Mouse (Mus musculus) forebrain, embryonic 16.5 days (tissue): ENCODE measurements around the gene Azin2. TPM values are rescaled to one million over a fixed set of nuclear protein-coding genes. Genes with fewer than 3 reads are reported as not detected.

ENCODE experiments used
- ATAC-seq: fragments of 200-750 bp; cut with Nextera tagmentation; 2 replicates; pipeline ENCODE4 v1.8.0; 2017; ENCODE audit warnings: mild to moderate bottlenecking, moderate library complexity
- H3K27ac ChIP-seq: fragments of 300-500 bp; sonication (generic); 2 replicates; pipeline ENCODE4 v1.5.1; 2014; ENCODE audit warnings: low read length, control low read depth
- H3K27me3 ChIP-seq: fragments of 300-500 bp; sonication (generic); replicated peaks from 2 replicates; pipeline ENCODE4 v1.6.1; 2014; ENCODE audit warnings: low read length; ENCODE audit not compliant: control insufficient read depth, insufficient read depth
- H3K36me3 ChIP-seq: fragments of 300-500 bp; sonication (generic); 2 replicates; pipeline ENCODE4 v1.6.1; 2014; ENCODE audit not compliant: control insufficient read depth, insufficient read depth
- H3K4me1 ChIP-seq: fragments of 300-500 bp; sonication (generic); replicated peaks from 2 replicates; pipeline ENCODE4 v1.6.1; 2014; ENCODE audit warnings: low read length; ENCODE audit not compliant: control insufficient read depth, insufficient read depth
- H3K4me2 ChIP-seq: fragments of 300-500 bp; sonication (generic); 2 replicates; pipeline ENCODE4 v1.6.1; 2014; ENCODE audit warnings: mild to moderate bottlenecking, low read length, control low read depth
- H3K4me3 ChIP-seq: fragments of 300-500 bp; sonication (generic); replicated peaks from 2 replicates; pipeline ENCODE4 v1.5.1; 2014; ENCODE audit warnings: mild to moderate bottlenecking, low read length, control low read depth
- H3K9ac ChIP-seq: fragments of 300-500 bp; sonication (generic); replicated peaks from 2 replicates; pipeline ENCODE4 v1.6.1; 2014; ENCODE audit warnings: low read depth, low read length, control low read depth
- H3K9me3 ChIP-seq: fragments of 300-500 bp; sonication (generic); 2 replicates; pipeline ENCODE4 v1.6.1; 2016; ENCODE audit warnings: low read length; ENCODE audit not compliant: control insufficient read depth
- WGBS: fragments of 180-500 bp; shearing (Covaris S2); extraction: QIAGEN DNeasy Blood & Tissue Kit; methylation state at CpG from one replicate; pipeline ENCODE4 v1.1.7; 2014; 5-methylcytosine and 5-hydroxymethylcytosine counted together
- polyA plus RNA-seq: library from polyadenylated mRNA; unstranded; fragments of >200 nt; fragmentation: Nextera tagmentation; extraction: Ambion mirVana; gene quantifications from 2 replicates; pipeline ENCODE4 v1.2.1, GENCODE M21; 2015

The Azin2 gene
- polyA plus RNA-seq, 1 experiment from 2014 or later = 10.3 TPM

GRCm38 (mm10) chr4:128899332-128899731 lies 62.9 kb downstream of the Azin2 start:
- Histone ChIP-seq H3K9ac (peak overlapping the region; percentile 56), H3K4me2 (peak overlapping the region; percentile 11; the same call in 1 of the 2 replicates), H3K9me3 (no peaks in the 10 kb centered on the region), H3K4me1 (peaks cover 23% of the 10 kb centered on the region), H3K27ac (peak overlapping the region; percentile 91), H3K27me3 (no peaks in the 10 kb centered on the region), H3K4me3 (no peak overlapping the region), H3K36me3 (peaks cover 3% of the 10 kb centered on the region; the same call in 1 of the 2 replicates)
- peak; percentile 93 for ATAC-seq
- WGBS = 0% methylated on average over 6 of the region's 6 CpGs

GRCm38 (mm10) chr4:128897911-128898421 lies 64.3 kb downstream of the Azin2 start:
- no peak overlapping the region for H3K9ac ChIP-seq
- H3K27me3 ChIP-seq = no peaks in the 10 kb centered on the region
- H3K4me1 ChIP-seq = peaks cover 21% of the 10 kb centered on the region
- no peak for ATAC-seq
- H3K4me2 ChIP-seq = no peak overlapping the region
- H3K4me3 ChIP-seq = no peak overlapping the region
- no peak overlapping the region for H3K27ac ChIP-seq
- WGBS = 40% methylated on average over 6 of the region's 7 CpGs
- H3K36me3 ChIP-seq = peaks cover 3% of the 10 kb centered on the region; the same call in 1 of the 2 replicates
- H3K9me3 ChIP-seq = no peaks in the 10 kb centered on the region

GRCm38 (mm10) chr4:128896667-128897066 lies 65.6 kb downstream of the Azin2 start:
- Histone ChIP-seq H3K4me2 (no peak overlapping the region), H3K36me3 (no peaks in the 10 kb centered on the region), H3K4me1 (peaks cover 21% of the 10 kb centered on the region), H3K4me3 (no peak overlapping the region), H3K27me3 (no peaks in the 10 kb centered on the region), H3K27ac (no peak overlapping the region), H3K9me3 (no peaks in the 10 kb centered on the region), H3K9ac (no peak overlapping the region)
- 95% methylated on average over 10 of the region's 10 CpGs for WGBS
- ATAC-seq = no peak

- Histone ChIP-seq H3K27ac (no peak overlapping the region), H3K27me3 (no peaks in the 10 kb centered on the region), H3K9me3 (no peaks in the 10 kb centered on the region), H3K36me3 (no peaks in the 10 kb centered on the region), H3K9ac (no peak overlapping the region), H3K4me2 (no peak overlapping the region), H3K4me3 (no peak overlapping the region), H3K4me1 (peaks cover 28% of the 10 kb centered on the region)
- no peak for ATAC-seq
- WGBS = 98% methylated on average over 4 of the region's 4 CpGs
Observed at GRCm38 (mm10) chr4:128895841-128896240, 66.4 kb downstream of the Azin2 start.

GRCm38 (mm10) chr4:128894112-128894511 lies 68.1 kb downstream of the Azin2 start:
- WGBS = 80% methylated on average over 12 of the region's 12 CpGs
- no peak for ATAC-seq
- Histone ChIP-seq H3K4me3 (no peak overlapping the region), H3K4me1 (peaks cover 16% of the 10 kb centered on the region), H3K27me3 (no peaks in the 10 kb centered on the region), H3K36me3 (no peaks in the 10 kb centered on the region), H3K4me2 (no peak overlapping the region), H3K9me3 (no peaks in the 10 kb centered on the region), H3K9ac (no peak overlapping the region), H3K27ac (no peak overlapping the region)

GRCm38 (mm10) chr4:128892188-128892587 lies 70.1 kb downstream of the Azin2 start:
- no peak overlapping the region for H3K9ac ChIP-seq
- ATAC-seq = no peak
- WGBS = 72% methylated on average over 6 of the region's 6 CpGs

GRCm38 (mm10) chr4:128891746-128892145 lies 70.5 kb downstream of the Azin2 start:
- no peak overlapping the region for H3K27ac ChIP-seq
- H3K4me2 ChIP-seq = no peak overlapping the region
- H3K9me3 ChIP-seq = no peaks in the 10 kb centered on the region
- H3K4me3 ChIP-seq = no peak overlapping the region
- no peak for ATAC-seq
- 83% methylated on average over 6 of the region's 6 CpGs for WGBS
- no peaks in the 10 kb centered on the region for H3K36me3 ChIP-seq
- H3K4me1 ChIP-seq = peaks cover 21% of the 10 kb centered on the region
- no peaks in the 10 kb centered on the region for H3K27me3 ChIP-seq
- H3K9ac ChIP-seq = no peak overlapping the region

More at GRCm38 (mm10) chr4:128892188-128892587, 70.1 kb downstream of the Azin2 start:
- Histone ChIP-seq H3K36me3 (no peaks in the 10 kb centered on the region), H3K9me3 (no peaks in the 10 kb centered on the region), H3K4me1 (peaks cover 16% of the 10 kb centered on the region), H3K4me2 (no peak overlapping the region), H3K4me3 (no peak overlapping the region), H3K27me3 (no peaks in the 10 kb centered on the region), H3K27ac (no peak overlapping the region)

- Histone ChIP-seq H3K36me3 (no peaks in the 10 kb centered on the region), H3K4me2 (no peak overlapping the region), H3K27ac (no peak overlapping the region), H3K4me1 (peaks cover 27% of the 10 kb centered on the region), H3K4me3 (no peak overlapping the region), H3K9me3 (no peaks in the 10 kb centered on the region), H3K27me3 (no peaks in the 10 kb centered on the region), H3K9ac (no peak overlapping the region)
- 13% methylated on average over 1 of the region's 1 CpGs for whole genome bisulfite sequencing
- peak; percentile 57 for ATAC-seq
Observed at GRCm38 (mm10) chr4:128891157-128891556, 71.1 kb downstream of the Azin2 start.

GRCm38 (mm10) chr4:128889752-128890630 lies 72.3 kb downstream of the Azin2 start:
- Histone ChIP-seq H3K4me3 (no peak overlapping the region), H3K9me3 (no peaks in the 10 kb centered on the region), H3K4me2 (no peak overlapping the region), H3K27me3 (no peaks in the 10 kb centered on the region), H3K36me3 (no peaks in the 10 kb centered on the region), H3K4me1 (peaks cover 27% of the 10 kb centered on the region), H3K9ac (no peak overlapping the region), H3K27ac (no peak overlapping the region)
- ATAC-seq = no peak
- WGBS = 91% methylated on average over 12 of the region's 12 CpGs
